Mouse (Mus musculus): ENCODE results near the gene Gm28230. TPM values are rescaled to one million over a fixed set of nuclear protein-coding genes. Genes with fewer than 3 reads are reported as not detected.

Gm28230 gene
- polyA plus RNA-seq, 1 experiment from 2014 or later: not detected

DNA sequence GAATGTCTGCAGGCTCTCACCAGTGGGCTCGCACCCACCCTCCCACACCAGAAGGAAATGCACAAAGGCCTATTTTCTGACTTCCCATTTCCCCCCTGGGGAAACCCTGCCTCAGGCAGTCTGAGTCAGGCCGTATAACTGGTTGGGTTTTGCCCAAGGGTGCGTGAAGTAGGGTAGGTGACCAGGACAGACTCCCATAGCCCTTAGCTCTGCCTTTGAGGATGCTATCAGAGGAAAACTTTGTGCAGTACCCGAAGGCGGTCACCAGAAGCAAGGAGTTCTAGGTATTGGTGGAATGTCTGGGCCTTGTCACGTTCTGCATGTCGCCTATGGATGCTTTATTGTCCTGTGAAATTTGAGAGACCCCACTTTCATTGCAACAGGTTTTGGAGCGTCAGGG lies 3.6 kb upstream of the Gm28230 start:
- ATAC-seq (ENCODE audit: insufficient read depth, low FRiP score, low read depth): no peak
- WGBS: 29% methylated on average over 8 of the region's 8 CpGs
- peaks cover 94% of the 10 kb centered on the region for H3K27me3 ChIP-seq (replicated peaks)
- no peaks in the 10 kb centered on the region for H3K36me3 ChIP-seq
- no peaks in the 10 kb centered on the region for H3K9me3 ChIP-seq
- no peak overlapping the region for H3K9ac ChIP-seq
- no peak overlapping the region for H3K4me3 ChIP-seq (replicated peaks)
- no peak overlapping the region for H3K4me2 ChIP-seq
- H3K27ac ChIP-seq: no peak overlapping the region
- H3K4me1 ChIP-seq: peaks cover 5% of the 10 kb centered on the region

DNA sequence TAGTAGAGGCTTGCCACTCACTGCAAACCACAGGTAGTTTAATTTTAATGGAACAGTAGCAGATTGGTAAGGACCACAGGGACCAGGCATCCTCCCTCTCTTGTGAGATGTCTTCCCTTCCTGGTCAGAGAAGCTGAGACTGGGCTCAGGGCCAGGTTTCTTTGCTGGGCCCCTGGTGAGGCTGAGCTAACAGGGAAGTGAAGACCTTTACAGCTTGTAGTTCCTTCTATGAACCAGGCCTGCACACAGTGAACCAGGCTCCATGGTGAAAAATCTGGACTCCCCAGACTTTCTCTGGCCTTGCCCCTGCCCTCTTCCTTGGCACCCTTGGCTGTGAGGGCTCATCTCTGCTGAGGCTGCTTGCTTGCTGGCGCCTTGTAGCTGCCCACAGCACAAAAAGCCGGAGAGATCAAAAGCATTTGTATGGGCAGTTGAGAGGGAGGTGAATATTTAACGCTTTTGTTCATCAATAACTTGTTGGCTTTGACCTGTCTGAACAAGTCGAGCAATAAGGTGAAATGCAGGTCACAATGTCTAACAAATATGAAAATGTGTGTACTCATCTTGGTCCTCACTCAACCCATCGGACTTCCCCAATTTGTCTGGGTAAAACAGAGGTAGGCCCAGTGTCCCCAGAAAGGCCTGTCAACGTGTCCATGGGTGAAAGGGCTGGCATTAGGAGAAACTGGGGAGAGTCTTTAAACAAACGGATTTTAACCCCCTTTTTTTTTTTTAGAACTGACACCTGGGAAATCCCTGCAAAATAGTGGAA lies 2.1 kb upstream of the Gm28230 start:
- H3K4me2 ChIP-seq: no peak overlapping the region
- H3K27me3 ChIP-seq (replicated peaks): peaks cover 97% of the 10 kb centered on the region
- no peak overlapping the region for H3K4me3 ChIP-seq (replicated peaks)
- no peak for ATAC-seq (ENCODE audit: insufficient read depth, low FRiP score, low read depth)
- H3K36me3 ChIP-seq: no peaks in the 10 kb centered on the region
- WGBS: 44% methylated on average over 7 of the region's 7 CpGs
- no peaks in the 10 kb centered on the region for H3K9me3 ChIP-seq
- H3K27ac ChIP-seq: no peak overlapping the region
- H3K9ac ChIP-seq: no peak overlapping the region
- peaks cover 5% of the 10 kb centered on the region for H3K4me1 ChIP-seq

- no peak overlapping the region for H3K4me2 ChIP-seq
- WGBS: 24% methylated on average over 17 of the region's 17 CpGs
These were observed 1.4 kb upstream of the Gm28230 start for GRCm38 (mm10) chr2:74725171-74725570.

DNA sequence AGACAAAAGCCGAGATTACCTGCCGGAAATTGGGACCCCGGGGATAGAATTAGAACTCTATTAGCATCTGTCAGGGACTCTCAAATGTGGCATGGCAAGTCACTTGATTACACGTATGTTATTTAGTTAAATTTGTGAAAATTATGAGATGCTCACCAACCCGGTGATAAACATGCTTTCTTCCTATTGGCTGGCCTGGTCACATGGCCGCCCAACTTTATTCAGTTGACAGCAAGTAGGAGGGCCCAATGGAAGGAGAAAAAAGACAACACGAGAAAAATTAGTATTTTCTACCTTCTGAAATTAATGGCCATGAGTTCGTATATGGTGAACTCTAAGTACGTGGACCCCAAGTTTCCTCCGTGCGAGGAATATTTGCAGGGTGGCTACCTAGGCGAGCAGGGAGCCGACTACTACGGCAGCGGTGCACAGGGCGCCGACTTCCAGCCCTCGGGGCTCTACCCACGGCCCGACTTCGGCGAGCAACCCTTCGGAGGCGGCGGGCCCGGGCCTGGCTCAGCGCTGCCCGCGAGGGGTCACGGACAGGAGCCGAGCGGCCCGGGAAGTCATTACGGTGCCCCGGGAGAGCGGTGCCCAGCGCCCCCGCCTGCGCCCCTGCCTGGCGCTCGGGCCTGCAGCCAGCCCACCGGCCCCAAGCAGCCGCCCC lies 578 bp downstream of the Gm28230 start:
- H3K4me3 ChIP-seq (replicated peaks): peak overlapping the region; percentile 25
- WGBS: 9% methylated on average over 43 of the region's 43 CpGs
- H3K9ac ChIP-seq: no peak overlapping the region
- no peak for ATAC-seq (ENCODE audit: insufficient read depth, low FRiP score, low read depth)
- H3K9me3 ChIP-seq: no peaks in the 10 kb centered on the region
- no peak overlapping the region for H3K27ac ChIP-seq
- peaks cover 92% of the 10 kb centered on the region for H3K27me3 ChIP-seq (replicated peaks)
- H3K4me1 ChIP-seq: peaks cover 5% of the 10 kb centered on the region
- peak overlapping the region; percentile 43 for H3K4me2 ChIP-seq
- H3K36me3 ChIP-seq: no peaks in the 10 kb centered on the region

More at GRCm38 (mm10) chr2:74725171-74725570, 1.4 kb upstream of the Gm28230 start:
- Histone ChIP-seq H3K27ac (no peak overlapping the region), H3K9ac (no peak overlapping the region), H3K9me3 (no peaks in the 10 kb centered on the region), H3K36me3 (no peaks in the 10 kb centered on the region), H3K27me3 (replicated peaks) (peaks cover 93% of the 10 kb centered on the region), H3K4me3 (replicated peaks) (no peak overlapping the region), H3K4me1 (peaks cover 5% of the 10 kb centered on the region)
- ATAC-seq (ENCODE audit: insufficient read depth, low FRiP score, low read depth): no peak

GRCm38 (mm10) chr2:74727640-74728302 lies 1.2 kb downstream of the Gm28230 start:
- WGBS: 15% methylated on average over 24 of the region's 25 CpGs
- no peak overlapping the region for H3K27ac ChIP-seq
- peaks cover 5% of the 10 kb centered on the region for H3K4me1 ChIP-seq
- 0 out of 2 replicates have a peak, but pooled peaks have one; percentile 27 for ATAC-seq (ENCODE audit: insufficient read depth, low FRiP score, low read depth)
- H3K4me3 ChIP-seq (replicated peaks): peak overlapping the region; percentile 25
- H3K36me3 ChIP-seq: no peaks in the 10 kb centered on the region
- no peaks in the 10 kb centered on the region for H3K9me3 ChIP-seq
- H3K4me2 ChIP-seq: peak overlapping the region; percentile 43
- peaks cover 92% of the 10 kb centered on the region for H3K27me3 ChIP-seq (replicated peaks)
- no peak overlapping the region for H3K9ac ChIP-seq

DNA sequence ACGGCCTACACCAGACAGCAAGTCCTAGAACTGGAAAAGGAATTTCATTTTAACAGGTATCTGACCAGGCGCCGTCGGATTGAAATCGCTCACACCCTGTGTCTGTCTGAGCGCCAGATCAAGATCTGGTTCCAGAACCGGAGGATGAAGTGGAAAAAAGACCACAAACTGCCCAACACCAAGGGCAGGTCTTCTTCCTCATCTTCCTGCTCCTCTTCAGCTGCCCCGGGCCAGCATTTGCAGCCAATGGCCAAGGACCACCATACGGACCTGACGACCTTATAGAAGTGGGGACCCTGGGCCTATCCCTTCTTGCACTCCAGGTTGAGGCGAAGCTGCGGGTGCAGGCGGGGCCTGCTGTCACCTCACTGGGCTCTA lies 1.8 kb downstream of the Gm28230 start:
- H3K4me3 ChIP-seq (replicated peaks): 0 out of 2 replicates have a peak overlapping the region, but pooled peaks have one; percentile 25
- ATAC-seq (ENCODE audit: insufficient read depth, low FRiP score, low read depth): no peak
- no peak overlapping the region for H3K27ac ChIP-seq
- H3K9me3 ChIP-seq: no peaks in the 10 kb centered on the region
- no peaks in the 10 kb centered on the region for H3K36me3 ChIP-seq
- H3K4me1 ChIP-seq: peaks cover 5% of the 10 kb centered on the region
- peaks cover 89% of the 10 kb centered on the region for H3K27me3 ChIP-seq (replicated peaks)
- H3K9ac ChIP-seq: no peak overlapping the region
- WGBS: 29% methylated on average over 13 of the region's 13 CpGs
- no peak overlapping the region for H3K4me2 ChIP-seq

- H3K9me3 ChIP-seq: no peaks in the 10 kb centered on the region
- no peak overlapping the region for H3K4me2 ChIP-seq
- no peaks in the 10 kb centered on the region for H3K36me3 ChIP-seq
- no peak overlapping the region for H3K27ac ChIP-seq
- ATAC-seq (ENCODE audit: insufficient read depth, low FRiP score, low read depth): no peak
- peaks cover 5% of the 10 kb centered on the region for H3K4me1 ChIP-seq
- WGBS: 22% methylated on average over 8 of the region's 8 CpGs
- no peak overlapping the region for H3K4me3 ChIP-seq (replicated peaks)
- H3K27me3 ChIP-seq (replicated peaks): peaks cover 86% of the 10 kb centered on the region
- no peak overlapping the region for H3K9ac ChIP-seq
These were observed 3.8 kb downstream of the Gm28230 start for GRCm38 (mm10) chr2:74730331-74730730.

- Histone ChIP-seq H3K36me3 (no peaks in the 10 kb centered on the region), H3K4me3 (replicated peaks) (no peak overlapping the region), H3K4me2 (no peak overlapping the region), H3K4me1 (peaks cover 7% of the 10 kb centered on the region), H3K9me3 (no peaks in the 10 kb centered on the region), H3K27me3 (replicated peaks) (peaks cover 86% of the 10 kb centered on the region), H3K27ac (no peak overlapping the region), H3K9ac (no peak overlapping the region)
- no peak for ATAC-seq (ENCODE audit: insufficient read depth, low FRiP score, low read depth)
These were observed 4.5 kb downstream of the Gm28230 start for GRCm38 (mm10) chr2:74731055-74731454.

DNA sequence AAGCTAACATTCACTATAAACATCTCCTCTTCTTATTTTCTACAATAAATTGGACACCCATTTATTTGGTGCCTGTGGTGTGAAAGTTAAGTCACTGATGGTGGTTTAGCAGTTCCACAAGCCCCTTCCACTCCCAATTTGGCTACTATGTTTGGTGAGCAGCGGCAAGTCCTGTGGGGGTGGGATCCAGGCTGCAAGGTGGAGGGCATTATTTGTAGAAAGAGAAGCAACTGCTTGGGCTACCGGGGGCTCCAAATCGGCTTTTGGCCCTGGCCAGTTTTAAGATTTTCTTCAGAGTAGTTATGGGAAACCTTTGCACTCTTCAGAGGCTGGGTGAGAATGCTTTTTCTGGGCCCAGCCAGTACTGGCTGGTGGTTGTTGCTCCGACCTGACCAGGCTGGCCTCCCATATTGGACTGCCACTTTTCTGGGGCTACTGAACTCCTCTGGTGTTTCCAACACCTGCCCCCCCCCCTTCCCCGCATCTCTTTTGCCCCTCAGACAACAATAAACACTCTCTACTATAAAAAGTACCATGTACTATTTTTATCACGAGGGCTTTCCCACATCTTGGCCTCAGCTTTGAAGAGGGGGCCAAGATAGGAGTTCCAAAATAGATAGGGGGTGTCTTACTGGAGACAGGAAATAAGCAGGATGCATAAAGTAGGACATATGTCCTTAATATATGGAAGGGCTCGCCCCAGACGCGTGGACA lies 5.4 kb downstream of the Gm28230 start:
- no peak for ATAC-seq (ENCODE audit: insufficient read depth, low FRiP score, low read depth)
- Histone ChIP-seq H3K4me3 (replicated peaks) (no peak overlapping the region), H3K4me2 (no peak overlapping the region), H3K36me3 (no peaks in the 10 kb centered on the region), H3K9me3 (no peaks in the 10 kb centered on the region), H3K4me1 (peaks cover 11% of the 10 kb centered on the region), H3K27ac (no peak overlapping the region), H3K27me3 (replicated peaks) (peaks cover 86% of the 10 kb centered on the region), H3K9ac (no peak overlapping the region)
- WGBS: 18% methylated on average over 9 of the region's 9 CpGs

GRCm38 (mm10) chr2:74732513-74733316 lies 6.2 kb downstream of the Gm28230 start:
- WGBS: 2% methylated on average over 52 of the region's 52 CpGs

GRCm38 (mm10) chr2:74733317-74733661 lies 6.8 kb downstream of the Gm28230 start:
- ATAC-seq (ENCODE audit: insufficient read depth, low FRiP score, low read depth): no peak

More at GRCm38 (mm10) chr2:74732513-74733316, 6.2 kb downstream of the Gm28230 start:
- ATAC-seq (ENCODE audit: insufficient read depth, low FRiP score, low read depth): no peak
- Histone ChIP-seq H3K9ac (no peak overlapping the region), H3K4me2 (peak overlapping the region; percentile 38; the same call in 1 of the 2 replicates), H3K9me3 (no peaks in the 10 kb centered on the region), H3K4me1 (0 out of 2 replicates have a peak, but pooled peaks cover 6% of the 10 kb centered on the region), H3K27me3 (replicated peaks) (peaks cover 86% of the 10 kb centered on the region), H3K36me3 (no peaks in the 10 kb centered on the region), H3K4me3 (replicated peaks) (peak overlapping the region; percentile 23), H3K27ac (no peak overlapping the region)

More at GRCm38 (mm10) chr2:74733317-74733661, 6.8 kb downstream of the Gm28230 start:
- Histone ChIP-seq H3K9ac (no peak overlapping the region), H3K36me3 (no peaks in the 10 kb centered on the region), H3K27ac (no peak overlapping the region), H3K4me2 (peak overlapping the region; percentile 38; the same call in 1 of the 2 replicates), H3K27me3 (replicated peaks) (peaks cover 86% of the 10 kb centered on the region), H3K4me3 (replicated peaks) (no peak overlapping the region), H3K4me1 (0 out of 2 replicates have a peak, but pooled peaks cover 6% of the 10 kb centered on the region), H3K9me3 (no peaks in the 10 kb centered on the region)
- WGBS: 6% methylated on average over 16 of the region's 16 CpGs
